Mouse (Mus musculus): ENCODE measurements around the gene Adamtsl4.
"Not testable (repeated sequence)": the region's sequence is repeated elsewhere in the genome, so short reads cannot be mapped to it uniquely, and the experiment has no call there.

- TF ChIP-seq POLR2A (IDR thresholded peaks at IDR 0.05; ENCODE audit: low read depth, low read length); CTCF (IDR thresholded peaks at IDR 0.05; ENCODE audit: extremely low read depth, insufficient read depth, insufficient read length, insufficient replicate concordance): not testable (repeated sequence)
These were observed 33.3 kb downstream of the Adamtsl4 start for GRCm38 (mm10) chr3:95654371-95654770.

All from spleen, adult 2 months (tissue).